Mouse (Mus musculus): ENCODE data around the gene Csrp1.

Csrp1 gene

DNA sequence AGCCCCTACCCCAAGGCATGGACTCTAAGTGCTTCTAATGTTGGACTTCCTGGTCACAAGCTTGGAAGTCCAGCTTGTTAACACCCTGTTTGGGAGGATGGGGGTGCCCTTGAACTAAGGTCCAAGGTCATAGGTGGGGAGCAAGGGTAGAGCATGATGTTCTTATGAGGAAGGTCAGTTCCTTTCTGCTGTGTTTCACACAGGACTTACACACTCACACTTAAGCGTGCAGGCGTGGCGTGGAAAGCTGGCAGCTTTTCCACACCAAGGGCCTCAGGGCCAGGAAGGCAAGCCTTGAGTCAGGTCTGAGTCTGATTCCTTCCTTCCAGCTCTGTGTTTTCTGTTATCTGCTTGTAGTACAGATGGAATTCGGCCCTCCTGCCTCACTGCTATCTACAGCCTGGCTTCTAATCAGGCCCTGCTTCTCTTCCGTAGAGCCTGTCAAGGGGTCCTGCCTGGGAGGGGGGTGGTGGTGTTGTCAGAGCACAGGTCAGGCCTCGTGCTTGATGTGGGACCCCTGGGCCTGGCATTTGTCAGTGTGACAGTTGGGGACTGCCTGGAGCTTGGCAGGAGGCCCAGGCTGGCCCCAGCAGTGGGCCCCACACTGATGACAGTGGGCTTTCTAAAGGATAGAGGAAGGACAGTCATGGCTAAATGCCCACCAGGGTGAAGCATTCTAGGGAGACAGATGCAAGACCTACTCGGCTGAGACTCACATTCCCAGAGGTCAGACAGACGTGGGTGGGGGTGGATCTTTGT lies 80.5 kb downstream of the Csrp1 start:
- intact Hi-C loops (cut with DNase I) = no loop called here

Measured in adrenal gland (tissue).